Mouse (Mus musculus) lung, postnatal 25 days (tissue): Measurements from ENCODE around the gene Cdca8.

Experiments
- DNase-seq: peaks from one replicate; pipeline ENCODE4 v3.0.0; 2022; ENCODE audit warnings: low spot score

Gene Cdca8

GRCm38 (mm10) chr4:124880599-124880998 is 58.5 kb downstream of the Cdca8 start, which contains the start of gene Epha10:
Gene Epha10 (plus strand): TSS chr4:124880899.
- no peak for DNase-seq

GRCm38 (mm10) chr4:124872719-124873118 is 66.4 kb downstream of the Cdca8 start:
- no peak for DNase-seq
